Mouse (Mus musculus): ENCODE data around the gene Gfra4. TPM values are rescaled to one million over a fixed set of nuclear protein-coding genes. Genes with fewer than 3 reads are reported as not detected.
"Not testable (repeated sequence)": the region's sequence is repeated elsewhere in the genome, so short reads cannot be mapped to it uniquely, and the experiment has no call there.

Gfra4 gene
- polyA plus RNA-seq, 1 experiment from 2014 or later: 3.8 TPM

GRCm38 (mm10) chr2:131040854-131041825, 1.7 kb downstream of the Gfra4 start:
- Histone ChIP-seq H3K4me2 (peak overlapping the region; percentile 94), H3K4me3 (ENCODE audit: low read depth, low read length) (peak overlapping the region; percentile 53), H3K27ac (ENCODE audit: low read depth, low read length) (no peak overlapping the region), H3K4me1 (ENCODE audit: control insufficient read depth, insufficient read depth, low read length) (peaks cover 16% of the 10 kb centered on the region), H3K36me3 (ENCODE audit: control insufficient read depth, insufficient read depth, low read length) (no peaks in the 10 kb centered on the region), H3K27me3 (ENCODE audit: control insufficient read depth, insufficient read depth, low read length) (peaks cover 45% of the 10 kb centered on the region), H3K9ac (ENCODE audit: low read depth, low read length) (peak overlapping the region; percentile 71), H3K9me3 (replicated peaks; ENCODE audit: control insufficient read depth, low read length) (no peaks in the 10 kb centered on the region)
- no peak for ATAC-seq (replicated peaks; ENCODE audit: insufficient number of reproducible peaks, low FRiP score, low TSS enrichment)
- WGBS (ENCODE audit: insufficient replicate concordance): 3% methylated on average over 104 of the region's 115 CpGs

GRCm38 (mm10) chr2:131038675-131039074, 4.2 kb downstream of the Gfra4 start:
- WGBS (ENCODE audit: insufficient replicate concordance): 78% methylated on average over 5 of the region's 5 CpGs
- no peak overlapping the region for H3K4me2 ChIP-seq
- H3K4me3 ChIP-seq (ENCODE audit: low read depth, low read length): no peak overlapping the region
- H3K9me3 ChIP-seq (replicated peaks; ENCODE audit: control insufficient read depth, low read length): 0 out of 2 replicates have a peak, but pooled peaks cover 2% of the 10 kb centered on the region
- H3K36me3 ChIP-seq (ENCODE audit: control insufficient read depth, insufficient read depth, low read length): no peaks in the 10 kb centered on the region
- H3K4me1 ChIP-seq (ENCODE audit: control insufficient read depth, insufficient read depth, low read length): peaks cover 11% of the 10 kb centered on the region; the same call in 1 of the 2 replicates
- H3K9ac ChIP-seq (ENCODE audit: low read depth, low read length): no peak overlapping the region
- ATAC-seq (replicated peaks; ENCODE audit: insufficient number of reproducible peaks, low FRiP score, low TSS enrichment): no peak
- H3K27me3 ChIP-seq (ENCODE audit: control insufficient read depth, insufficient read depth, low read length): peaks cover 45% of the 10 kb centered on the region
- no peak overlapping the region for H3K27ac ChIP-seq (ENCODE audit: low read depth, low read length)

GRCm38 (mm10) chr2:131038197-131038596, 4.7 kb downstream of the Gfra4 start:
- H3K27ac ChIP-seq (ENCODE audit: low read depth, low read length): no peak overlapping the region
- H3K4me3 ChIP-seq (ENCODE audit: low read depth, low read length): no peak overlapping the region
- ATAC-seq (replicated peaks; ENCODE audit: insufficient number of reproducible peaks, low FRiP score, low TSS enrichment): no peak
- peaks cover 11% of the 10 kb centered on the region; the same call in 1 of the 2 replicates for H3K4me1 ChIP-seq (ENCODE audit: control insufficient read depth, insufficient read depth, low read length)
- no peak overlapping the region for H3K9ac ChIP-seq (ENCODE audit: low read depth, low read length)
- no peak overlapping the region for H3K4me2 ChIP-seq
- H3K27me3 ChIP-seq (ENCODE audit: control insufficient read depth, insufficient read depth, low read length): peaks cover 45% of the 10 kb centered on the region
- H3K36me3 ChIP-seq (ENCODE audit: control insufficient read depth, insufficient read depth, low read length): no peaks in the 10 kb centered on the region
- WGBS (ENCODE audit: insufficient replicate concordance): 90% methylated on average over 6 of the region's 6 CpGs
- H3K9me3 ChIP-seq (replicated peaks; ENCODE audit: control insufficient read depth, low read length): 0 out of 2 replicates have a peak, but pooled peaks cover 5% of the 10 kb centered on the region

DNA sequence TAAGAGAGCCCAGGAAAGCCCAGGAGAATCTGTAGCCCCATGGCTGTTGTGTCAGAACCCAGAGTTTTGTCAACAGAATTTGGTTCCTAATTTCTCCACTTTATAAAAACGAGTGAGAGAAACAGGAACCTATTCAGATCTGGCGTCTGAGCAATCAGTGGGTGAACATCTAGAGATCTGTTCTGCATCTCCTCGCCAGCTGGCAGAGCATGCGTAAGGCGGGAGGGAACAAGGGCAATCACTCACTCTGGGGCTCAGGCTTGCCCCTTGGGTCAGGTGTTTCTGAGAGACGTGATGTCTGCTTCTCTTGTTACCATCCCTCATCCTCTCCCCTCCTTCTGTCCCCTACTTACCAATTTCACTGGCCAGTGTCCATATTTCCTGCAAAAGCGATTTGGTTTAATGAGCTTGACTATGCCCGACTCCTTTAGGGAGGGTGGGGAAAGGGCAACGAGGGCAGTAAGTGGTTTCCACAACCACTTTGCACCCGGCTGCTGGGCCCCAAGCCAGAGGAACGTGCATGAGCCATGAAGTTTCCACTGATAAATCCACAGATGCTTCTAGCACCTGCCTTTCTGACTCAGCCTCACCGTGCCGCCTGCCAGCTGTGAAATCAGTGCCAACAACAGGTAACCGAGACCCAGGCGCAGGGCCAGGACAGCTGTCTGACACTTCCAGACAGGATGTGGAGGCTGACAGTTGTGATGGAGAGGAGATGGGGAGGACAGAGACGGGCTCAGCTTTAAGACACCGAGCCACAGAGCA, 5.5 kb downstream of the Gfra4 start:
- ATAC-seq (replicated peaks; ENCODE audit: insufficient number of reproducible peaks, low FRiP score, low TSS enrichment): no peak

DNA sequence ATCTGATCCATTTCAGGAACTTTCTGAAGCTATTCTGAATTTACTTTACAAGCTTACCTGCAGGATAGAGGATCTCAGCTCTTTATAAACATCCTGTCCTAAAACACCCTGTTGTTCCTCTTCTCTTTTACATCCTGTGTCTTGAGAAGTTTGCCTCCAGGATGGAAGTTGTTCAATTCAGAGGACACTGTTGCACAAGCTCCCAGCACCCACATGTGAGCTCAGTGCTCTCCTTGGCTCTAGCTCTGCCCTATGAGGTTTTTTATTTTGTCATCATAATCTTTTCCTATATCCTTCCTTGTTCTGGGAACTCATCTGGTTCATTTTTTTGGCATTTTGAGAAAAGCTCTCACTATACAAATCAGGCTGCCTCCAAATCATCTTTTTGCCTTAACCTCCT, 6.1 kb downstream of the Gfra4 start:
- Histone ChIP-seq H3K36me3 (ENCODE audit: control insufficient read depth, insufficient read depth, low read length) (no peaks in the 10 kb centered on the region), H3K9ac (ENCODE audit: low read depth, low read length) (no peak overlapping the region), H3K4me2 (no peak overlapping the region), H3K9me3 (replicated peaks; ENCODE audit: control insufficient read depth, low read length) (0 out of 2 replicates have a peak, but pooled peaks cover 5% of the 10 kb centered on the region), H3K4me1 (ENCODE audit: control insufficient read depth, insufficient read depth, low read length) (peaks cover 10% of the 10 kb centered on the region; the same call in 1 of the 2 replicates), H3K27ac (ENCODE audit: low read depth, low read length) (no peak overlapping the region), H3K27me3 (ENCODE audit: control insufficient read depth, insufficient read depth, low read length) (peaks cover 31% of the 10 kb centered on the region), H3K4me3 (ENCODE audit: low read depth, low read length) (no peak overlapping the region)
- ATAC-seq (replicated peaks; ENCODE audit: insufficient number of reproducible peaks, low FRiP score, low TSS enrichment): no peak

More for the DNA sequence above, 5.5 kb downstream of the Gfra4 start:
- H3K27ac ChIP-seq (ENCODE audit: low read depth, low read length): no peak overlapping the region
- no peak overlapping the region for H3K4me2 ChIP-seq
- H3K27me3 ChIP-seq (ENCODE audit: control insufficient read depth, insufficient read depth, low read length): peaks cover 38% of the 10 kb centered on the region
- H3K9ac ChIP-seq (ENCODE audit: low read depth, low read length): no peak overlapping the region
- H3K36me3 ChIP-seq (ENCODE audit: control insufficient read depth, insufficient read depth, low read length): no peaks in the 10 kb centered on the region
- H3K9me3 ChIP-seq (replicated peaks; ENCODE audit: control insufficient read depth, low read length): 0 out of 2 replicates have a peak, but pooled peaks cover 5% of the 10 kb centered on the region
- H3K4me3 ChIP-seq (ENCODE audit: low read depth, low read length): no peak overlapping the region
- peaks cover 11% of the 10 kb centered on the region; the same call in 1 of the 2 replicates for H3K4me1 ChIP-seq (ENCODE audit: control insufficient read depth, insufficient read depth, low read length)
- 47% methylated on average over 17 of the region's 17 CpGs for WGBS (ENCODE audit: insufficient replicate concordance)

DNA sequence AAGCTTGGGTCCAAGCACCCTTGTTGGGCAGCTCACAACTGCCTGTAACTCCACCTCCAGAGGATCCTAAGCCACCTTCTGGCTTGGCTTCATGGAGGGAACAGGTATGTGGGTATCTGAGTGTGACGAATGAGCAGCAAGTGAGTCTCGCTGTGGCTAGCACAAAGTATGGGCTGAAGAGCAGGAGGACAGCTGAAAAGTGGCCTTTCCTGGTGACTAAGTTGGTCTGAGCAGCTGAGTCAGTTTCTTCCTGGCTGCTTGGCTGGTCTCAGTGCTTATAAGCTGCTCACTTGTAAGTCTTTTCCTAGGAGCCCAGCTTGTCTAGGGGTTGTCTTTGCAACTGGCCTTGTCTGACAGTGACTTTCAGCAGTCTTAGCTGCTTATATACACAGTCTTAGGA, 6.5 kb downstream of the Gfra4 start:
- Histone ChIP-seq H3K9ac (ENCODE audit: low read depth, low read length) (no peak overlapping the region), H3K27ac (ENCODE audit: low read depth, low read length) (no peak overlapping the region), H3K36me3 (ENCODE audit: control insufficient read depth, insufficient read depth, low read length) (no peaks in the 10 kb centered on the region), H3K4me3 (ENCODE audit: low read depth, low read length) (no peak overlapping the region), H3K4me2 (no peak overlapping the region), H3K27me3 (ENCODE audit: control insufficient read depth, insufficient read depth, low read length) (peaks cover 27% of the 10 kb centered on the region), H3K4me1 (ENCODE audit: control insufficient read depth, insufficient read depth, low read length) (peaks cover 5% of the 10 kb centered on the region; the same call in 1 of the 2 replicates), H3K9me3 (replicated peaks; ENCODE audit: control insufficient read depth, low read length) (0 out of 2 replicates have a peak, but pooled peaks cover 5% of the 10 kb centered on the region)
- no peak for ATAC-seq (replicated peaks; ENCODE audit: insufficient number of reproducible peaks, low FRiP score, low TSS enrichment)
- WGBS (ENCODE audit: insufficient replicate concordance): 89% methylated on average over 2 of the region's 2 CpGs

GRCm38 (mm10) chr2:131031406-131031805, 11.5 kb downstream of the Gfra4 start:
- H3K36me3 ChIP-seq (ENCODE audit: control insufficient read depth, insufficient read depth, low read length); H3K9me3 ChIP-seq (replicated peaks; ENCODE audit: control insufficient read depth, low read length); H3K27ac ChIP-seq (ENCODE audit: low read depth, low read length); H3K4me3 ChIP-seq (ENCODE audit: low read depth, low read length); H3K9ac ChIP-seq (ENCODE audit: low read depth, low read length); H3K4me1 ChIP-seq (ENCODE audit: control insufficient read depth, insufficient read depth, low read length); H3K27me3 ChIP-seq (ENCODE audit: control insufficient read depth, insufficient read depth, low read length); H3K4me2 ChIP-seq; ATAC-seq (replicated peaks; ENCODE audit: insufficient number of reproducible peaks, low FRiP score, low TSS enrichment): not testable (repeated sequence)
- WGBS (ENCODE audit: insufficient replicate concordance): 14% methylated on average over 1 of the region's 1 CpGs

GRCm38 (mm10) chr2:131030998-131031397, 11.9 kb downstream of the Gfra4 start:
- no peak overlapping the region for H3K27ac ChIP-seq (ENCODE audit: low read depth, low read length)
- peaks cover 4% of the 10 kb centered on the region for H3K4me1 ChIP-seq (ENCODE audit: control insufficient read depth, insufficient read depth, low read length)
- no peak for ATAC-seq (replicated peaks; ENCODE audit: insufficient number of reproducible peaks, low FRiP score, low TSS enrichment)
- H3K27me3 ChIP-seq (ENCODE audit: control insufficient read depth, insufficient read depth, low read length): no peaks in the 10 kb centered on the region
- H3K9ac ChIP-seq (ENCODE audit: low read depth, low read length): no peak overlapping the region
- WGBS (ENCODE audit: insufficient replicate concordance): 79% methylated on average over 1 of the region's 1 CpGs
- 0 out of 2 replicates have a peak, but pooled peaks cover 5% of the 10 kb centered on the region for H3K9me3 ChIP-seq (replicated peaks; ENCODE audit: control insufficient read depth, low read length)
- peaks cover 2% of the 10 kb centered on the region; the same call in 1 of the 2 replicates for H3K36me3 ChIP-seq (ENCODE audit: control insufficient read depth, insufficient read depth, low read length)
- H3K4me2 ChIP-seq: no peak overlapping the region
- no peak overlapping the region for H3K4me3 ChIP-seq (ENCODE audit: low read depth, low read length)
